Mouse (Mus musculus) liver, embryonic 13.5 days (tissue): ENCODE measurements around the gene Sfxn1. TPM values are rescaled to one million over a fixed set of nuclear protein-coding genes. Genes with fewer than 3 reads are reported as not detected.

Source experiments
- ATAC-seq: fragments of 200-750 bp; cut with Nextera tagmentation; 2 replicates; pipeline ENCODE4 v1.8.0; 2017; ENCODE audit warnings: low read depth, mild to moderate bottlenecking, moderate number of reproducible peaks, moderate library complexity
- DNase-seq: peaks from one replicate; pipeline ENCODE4 v3.0.0; 2022
- H3K27ac ChIP-seq: fragments of 300-500 bp; sonication (generic); 2 replicates; pipeline ENCODE4 v1.5.1; 2015; ENCODE audit warnings: moderate library complexity, mild to moderate bottlenecking, inconsistent platforms
- H3K27me3 ChIP-seq: fragments of 300-500 bp; sonication (generic); 2 replicates; pipeline ENCODE4 v1.6.1; 2015; ENCODE audit warnings: mild to moderate bottlenecking, inconsistent platforms
- H3K36me3 ChIP-seq: fragments of 300-500 bp; sonication (generic); 2 replicates; pipeline ENCODE4 v1.6.1; 2015; ENCODE audit warnings: mild to moderate bottlenecking, inconsistent platforms
- H3K4me1 ChIP-seq: fragments of 300-500 bp; sonication (generic); replicated peaks from 2 replicates; pipeline ENCODE4 v1.6.1; 2015; ENCODE audit warnings: inconsistent platforms
- H3K4me2 ChIP-seq: fragments of 300-500 bp; sonication (generic); 2 replicates; pipeline ENCODE4 v1.6.1; 2015; ENCODE audit warnings: inconsistent platforms, mild to moderate bottlenecking, moderate library complexity
- H3K4me3 ChIP-seq: fragments of 300-500 bp; sonication (generic); replicated peaks from 2 replicates; pipeline ENCODE4 v1.5.1; 2015; ENCODE audit warnings: mild to moderate bottlenecking, inconsistent platforms
- H3K9ac ChIP-seq: fragments of 300-500 bp; sonication (generic); 2 replicates; pipeline ENCODE4 v1.6.1; 2015; ENCODE audit warnings: mild to moderate bottlenecking, inconsistent platforms
- H3K9me3 ChIP-seq: fragments of 300-500 bp; sonication (generic); replicated peaks from 2 replicates; pipeline ENCODE4 v1.6.1; 2016; ENCODE audit warnings: inconsistent platforms
- WGBS: fragments of 180-500 bp; shearing (Covaris S2); methylation state at CpG from one replicate; pipeline ENCODE4 v1.1.7; 2015; ENCODE audit not compliant: insufficient replicate concordance; 5-methylcytosine and 5-hydroxymethylcytosine counted together
- polyA plus RNA-seq: library from polyadenylated mRNA; unstranded; fragments of >200 nt; fragmentation: Nextera tagmentation; extraction: Ambion mirVana; gene quantifications from 2 replicates; pipeline ENCODE4 v1.2.1, GENCODE M21; 2015

Gene Sfxn1
- 75.0 and 78.7 TPM in 2 replicates for polyA plus RNA-seq

GRCm38 (mm10) chr13:54071606-54072331, at the start of gene Sfxn1:
Gene Sfxn1 (plus strand): TSS chr13:54071869.
- DNase-seq (peak; percentile 68), ATAC-seq (peak; percentile 86)
- Histone ChIP-seq H3K9ac (peak within 1 kb of the TSS; percentile 93), H3K4me3 (peak within 1 kb of the TSS; percentile 90), H3K27ac (peak within 1 kb of the TSS; percentile 83), H3K9me3 (no peaks in the 10 kb centered on the region), H3K4me1 (peaks cover 44% of the 10 kb centered on the region), H3K27me3 (no peaks in the 10 kb centered on the region), H3K36me3 (peaks cover 22% of the 10 kb centered on the region), H3K4me2 (peak within 1 kb of the TSS; percentile 79)
- WGBS = 1% methylated on average over 74 of the region's 74 CpGs

GRCm38 (mm10) chr13:54023311-54023710, 48.4 kb upstream of the Sfxn1 start:
- Histone ChIP-seq H3K4me3 (no peak overlapping the region), H3K9ac (no peak overlapping the region), H3K36me3 (no peaks in the 10 kb centered on the region), H3K4me2 (no peak overlapping the region), H3K27me3 (no peaks in the 10 kb centered on the region), H3K4me1 (no peaks in the 10 kb centered on the region), H3K27ac (no peak overlapping the region), H3K9me3 (no peaks in the 10 kb centered on the region)
- ATAC-seq (no peak), DNase-seq (no peak)
- WGBS = 67% methylated on average over 5 of the region's 5 CpGs

- H3K4me2 ChIP-seq = no peak overlapping the region
- WGBS = 64% methylated on average over 7 of the region's 7 CpGs
Observed at GRCm38 (mm10) chr13:54027079-54027478, 44.6 kb upstream of the Sfxn1 start.

GRCm38 (mm10) chr13:54033653-54034052, 38.0 kb upstream of the Sfxn1 start:
- Histone ChIP-seq H3K27ac (no peak overlapping the region), H3K4me1 (peaks cover 3% of the 10 kb centered on the region; the same call in 1 of the 2 replicates), H3K27me3 (no peaks in the 10 kb centered on the region), H3K4me3 (no peak overlapping the region), H3K4me2 (no peak overlapping the region), H3K36me3 (no peaks in the 10 kb centered on the region), H3K9ac (no peak overlapping the region), H3K9me3 (no peaks in the 10 kb centered on the region)
- DNase-seq (no peak), ATAC-seq (no peak)
- 53% methylated on average over 4 of the region's 4 CpGs for WGBS

More at GRCm38 (mm10) chr13:54027079-54027478, 44.6 kb upstream of the Sfxn1 start:
- ATAC-seq (no peak), DNase-seq (no peak)
- no peaks in the 10 kb centered on the region; the same call in 1 of the 2 replicates for H3K4me1 ChIP-seq
- no peak overlapping the region for H3K4me3 ChIP-seq
- H3K9ac ChIP-seq = no peak overlapping the region
- no peaks in the 10 kb centered on the region for H3K9me3 ChIP-seq
- H3K27ac ChIP-seq = no peak overlapping the region
- no peaks in the 10 kb centered on the region for H3K36me3 ChIP-seq
- no peaks in the 10 kb centered on the region for H3K27me3 ChIP-seq

GRCm38 (mm10) chr13:54035541-54035940, 36.1 kb upstream of the Sfxn1 start:
- WGBS = 48% methylated on average over 1 of the region's 1 CpGs

GRCm38 (mm10) chr13:54037936-54038335, 33.7 kb upstream of the Sfxn1 start:
- WGBS = 76% methylated on average over 4 of the region's 4 CpGs
- DNase-seq = no peak

More at GRCm38 (mm10) chr13:54035541-54035940, 36.1 kb upstream of the Sfxn1 start:
- no peak for DNase-seq
- Histone ChIP-seq H3K9me3 (no peaks in the 10 kb centered on the region), H3K4me3 (no peak overlapping the region), H3K36me3 (no peaks in the 10 kb centered on the region), H3K27me3 (no peaks in the 10 kb centered on the region), H3K4me1 (peaks cover 3% of the 10 kb centered on the region; the same call in 1 of the 2 replicates), H3K9ac (no peak overlapping the region), H3K27ac (no peak overlapping the region), H3K4me2 (no peak overlapping the region)
- ATAC-seq = no peak

GRCm38 (mm10) chr13:54040256-54040655, 31.4 kb upstream of the Sfxn1 start:
- DNase-seq (no peak), ATAC-seq (no peak)
- H3K27ac ChIP-seq = no peak overlapping the region
- H3K36me3 ChIP-seq = no peaks in the 10 kb centered on the region
- no peak overlapping the region for H3K9ac ChIP-seq
- H3K4me2 ChIP-seq = no peak overlapping the region
- 67% methylated on average over 2 of the region's 2 CpGs for WGBS
- no peaks in the 10 kb centered on the region for H3K4me1 ChIP-seq
- no peaks in the 10 kb centered on the region for H3K27me3 ChIP-seq
- no peak overlapping the region for H3K4me3 ChIP-seq
- no peaks in the 10 kb centered on the region for H3K9me3 ChIP-seq

More at GRCm38 (mm10) chr13:54037936-54038335, 33.7 kb upstream of the Sfxn1 start:
- no peaks in the 10 kb centered on the region for H3K4me1 ChIP-seq
- no peak overlapping the region for H3K27ac ChIP-seq
- no peaks in the 10 kb centered on the region for H3K9me3 ChIP-seq
- no peak overlapping the region for H3K9ac ChIP-seq
- no peaks in the 10 kb centered on the region for H3K36me3 ChIP-seq
- no peak overlapping the region for H3K4me3 ChIP-seq
- H3K27me3 ChIP-seq = no peaks in the 10 kb centered on the region
- no peak overlapping the region for H3K4me2 ChIP-seq
- no peak for ATAC-seq

- ATAC-seq = no peak
- 63% methylated on average over 7 of the region's 7 CpGs for WGBS
Observed at GRCm38 (mm10) chr13:54048679-54049352, 22.9 kb upstream of the Sfxn1 start.

GRCm38 (mm10) chr13:54051641-54052040, 20.0 kb upstream of the Sfxn1 start:
- no peak overlapping the region for H3K27ac ChIP-seq

More at GRCm38 (mm10) chr13:54048679-54049352, 22.9 kb upstream of the Sfxn1 start:
- Histone ChIP-seq H3K27ac (no peak overlapping the region), H3K4me3 (no peak overlapping the region), H3K4me2 (no peak overlapping the region), H3K4me1 (no peaks in the 10 kb centered on the region), H3K9me3 (no peaks in the 10 kb centered on the region), H3K27me3 (peaks cover 16% of the 10 kb centered on the region), H3K9ac (no peak overlapping the region), H3K36me3 (no peaks in the 10 kb centered on the region)
- DNase-seq = no peak

GRCm38 (mm10) chr13:54054962-54055361, 16.7 kb upstream of the Sfxn1 start:
- H3K27me3 ChIP-seq = peaks cover 47% of the 10 kb centered on the region

More at GRCm38 (mm10) chr13:54051641-54052040, 20.0 kb upstream of the Sfxn1 start:
- Histone ChIP-seq H3K36me3 (no peaks in the 10 kb centered on the region), H3K27me3 (peaks cover 40% of the 10 kb centered on the region), H3K4me3 (no peak overlapping the region), H3K9ac (no peak overlapping the region), H3K4me2 (no peak overlapping the region), H3K9me3 (no peaks in the 10 kb centered on the region), H3K4me1 (peaks cover 5% of the 10 kb centered on the region; the same call in 1 of the 2 replicates)
- DNase-seq (no peak), ATAC-seq (no peak)
- 52% methylated on average over 7 of the region's 7 CpGs for WGBS

GRCm38 (mm10) chr13:54055448-54055861, 16.2 kb upstream of the Sfxn1 start, which contains the start of gene Drd1:
Gene Drd1 (minus strand): TSS chr13:54055705.
- Histone ChIP-seq H3K4me1 (peaks cover 5% of the 10 kb centered on the region; the same call in 1 of the 2 replicates), H3K4me2 (peak within 1 kb of the TSS; percentile 61), H3K9ac (0 out of 2 replicates have a peak within 1 kb of the TSS, but pooled peaks have one; percentile 3), H3K27me3 (peaks cover 43% of the 10 kb centered on the region), H3K36me3 (no peaks in the 10 kb centered on the region), H3K4me3 (peak within 1 kb of the TSS; percentile 43), H3K9me3 (no peaks in the 10 kb centered on the region), H3K27ac (no peak within 1 kb of the TSS)
- DNase-seq (peak; percentile 8), ATAC-seq (no peak)
- 1% methylated on average over 31 of the region's 31 CpGs for WGBS

More at GRCm38 (mm10) chr13:54054962-54055361, 16.7 kb upstream of the Sfxn1 start:
- DNase-seq (no peak), ATAC-seq (no peak)
- Histone ChIP-seq H3K4me2 (peak overlapping the region; percentile 61), H3K9me3 (no peaks in the 10 kb centered on the region), H3K27ac (no peak overlapping the region), H3K4me1 (peaks cover 5% of the 10 kb centered on the region; the same call in 1 of the 2 replicates), H3K9ac (0 out of 2 replicates have a peak overlapping the region, but pooled peaks have one; percentile 3), H3K36me3 (no peaks in the 10 kb centered on the region), H3K4me3 (peak overlapping the region; percentile 43)
- WGBS = 2% methylated on average over 20 of the region's 20 CpGs
